12 mouse cellular contexts compared by ENCODE assay signal in genomic region chr8:64843168-64843567, GRCm38 (mm10).
"Had no signal": no experiment of that assay in that cellular context is flagged by ENCODE, and none has a peak within 500 bp of the region (broad histone marks: within the 10 kb centered on the region; RNA-seq: fewer than 3 reads in every experiment).

No protein-coding gene starts in this region.

- H3K4me2 ChIP-seq: limb, embryonic 12.5 days; midbrain, embryonic 13.5 days had no signal

- H3K9me3 ChIP-seq: limb, embryonic 12.5 days; midbrain, embryonic 13.5 days had no signal

- DNase-seq: kidney, adult 18-20 months; kidney, postnatal 10 days; kidney, postnatal 4 days; liver; lung, adult 2 months; thymus, adult 18-20 months; thymus, postnatal 14 days had no signal

- H3K36me3 ChIP-seq: limb, embryonic 12.5 days; midbrain, embryonic 13.5 days had no signal

- H3K27ac ChIP-seq: limb, embryonic 12.5 days; liver, embryonic 14.5 days; midbrain, embryonic 13.5 days; stomach, postnatal 0 days had no signal

- H3K27me3 ChIP-seq: limb, embryonic 12.5 days; midbrain, embryonic 13.5 days had no signal

- H3K9ac ChIP-seq: limb, embryonic 12.5 days; liver, embryonic 14.5 days; midbrain, embryonic 13.5 days had no signal

- ATAC-seq: inflammation-experienced regulatory T-cells, adult 6 months; midbrain, embryonic 13.5 days had no signal

- H3K4me3 ChIP-seq: limb, embryonic 12.5 days; midbrain, embryonic 13.5 days had no signal
